Mouse (Mus musculus): ENCODE data around the gene Gtf2a1l. TPM values are rescaled to one million over a fixed set of nuclear protein-coding genes. Genes with fewer than 3 reads are reported as not detected.

Gtf2a1l gene
- polyA plus RNA-seq, 1 experiment from 2014 or later, result not detected

- Histone ChIP-seq H3K36me3 (ENCODE audit: control insufficient read depth, insufficient read depth, low read length) (no peaks in the 10 kb centered on the region), H3K9ac (replicated peaks; ENCODE audit: low read length) (no peak overlapping the region), H3K27ac (replicated peaks; ENCODE audit: low read depth, low read length) (peak overlapping the region; percentile 33; the same call in 1 of the 2 replicates), H3K27me3 (ENCODE audit: control insufficient read depth, insufficient read depth, low read length) (no peaks in the 10 kb centered on the region), H3K4me2 (ENCODE audit: low read length) (no peak overlapping the region), H3K9me3 (ENCODE audit: control insufficient read depth, low read length) (no peaks in the 10 kb centered on the region), H3K4me3 (replicated peaks; ENCODE audit: low read depth, low read length) (no peak overlapping the region), H3K4me1 (ENCODE audit: control insufficient read depth, insufficient read depth, low read length) (peaks cover 14% of the 10 kb centered on the region)
- peak; percentile 58 for DNase-seq
- peak; percentile 54; the same call in 1 of the 2 replicates for ATAC-seq (ENCODE audit: low FRiP score, low TSS enrichment)
- WGBS, result 48% methylated on average over 9 of the region's 10 CpGs
Measured at GRCm38 (mm10) chr17:88628676-88629380, 39.6 kb upstream of the Gtf2a1l start.

- Histone ChIP-seq H3K4me3 (replicated peaks; ENCODE audit: low read depth, low read length) (no peak overlapping the region), H3K36me3 (ENCODE audit: control insufficient read depth, insufficient read depth, low read length) (no peaks in the 10 kb centered on the region), H3K9me3 (ENCODE audit: control insufficient read depth, low read length) (no peaks in the 10 kb centered on the region), H3K27me3 (ENCODE audit: control insufficient read depth, insufficient read depth, low read length) (no peaks in the 10 kb centered on the region), H3K9ac (replicated peaks; ENCODE audit: low read length) (no peak overlapping the region), H3K4me1 (ENCODE audit: control insufficient read depth, insufficient read depth, low read length) (peaks cover 14% of the 10 kb centered on the region), H3K4me2 (ENCODE audit: low read length) (no peak overlapping the region), H3K27ac (replicated peaks; ENCODE audit: low read depth, low read length) (peak overlapping the region; percentile 33; the same call in 1 of the 2 replicates)
- WGBS, result 28% methylated on average over 4 of the region's 4 CpGs
- peak; percentile 49 for DNase-seq
- 0 out of 2 replicates have a peak, but pooled peaks have one; percentile 41 for ATAC-seq (ENCODE audit: low FRiP score, low TSS enrichment)
Measured at GRCm38 (mm10) chr17:88629381-88629759, 39.1 kb upstream of the Gtf2a1l start.

GRCm38 (mm10) chr17:88629931-88630553 lies 38.4 kb upstream of the Gtf2a1l start:
- H3K9me3 ChIP-seq (ENCODE audit: control insufficient read depth, low read length), result no peaks in the 10 kb centered on the region
- WGBS, result 11% methylated on average over 11 of the region's 11 CpGs
- peak overlapping the region; percentile 64 for H3K27ac ChIP-seq (replicated peaks; ENCODE audit: low read depth, low read length)
- H3K36me3 ChIP-seq (ENCODE audit: control insufficient read depth, insufficient read depth, low read length), result no peaks in the 10 kb centered on the region
- DNase-seq (peak; percentile 52), ATAC-seq (ENCODE audit: low FRiP score, low TSS enrichment) (peak; percentile 63)
- H3K4me2 ChIP-seq (ENCODE audit: low read length), result no peak overlapping the region
- no peak overlapping the region for H3K4me3 ChIP-seq (replicated peaks; ENCODE audit: low read depth, low read length)
- H3K9ac ChIP-seq (replicated peaks; ENCODE audit: low read length), result no peak overlapping the region
- H3K27me3 ChIP-seq (ENCODE audit: control insufficient read depth, insufficient read depth, low read length), result no peaks in the 10 kb centered on the region
- peaks cover 14% of the 10 kb centered on the region for H3K4me1 ChIP-seq (ENCODE audit: control insufficient read depth, insufficient read depth, low read length)

- Histone ChIP-seq H3K9me3 (ENCODE audit: control insufficient read depth, low read length) (no peaks in the 10 kb centered on the region), H3K36me3 (ENCODE audit: control insufficient read depth, insufficient read depth, low read length) (no peaks in the 10 kb centered on the region), H3K4me3 (replicated peaks; ENCODE audit: low read depth, low read length) (no peak overlapping the region), H3K9ac (replicated peaks; ENCODE audit: low read length) (no peak overlapping the region), H3K4me1 (ENCODE audit: control insufficient read depth, insufficient read depth, low read length) (peaks cover 14% of the 10 kb centered on the region), H3K27me3 (ENCODE audit: control insufficient read depth, insufficient read depth, low read length) (no peaks in the 10 kb centered on the region), H3K27ac (replicated peaks; ENCODE audit: low read depth, low read length) (peak overlapping the region; percentile 64), H3K4me2 (ENCODE audit: low read length) (no peak overlapping the region)
- no peak for ATAC-seq (ENCODE audit: low FRiP score, low TSS enrichment)
- WGBS, result 68% methylated on average over 3 of the region's 3 CpGs
- peak; percentile 39 for DNase-seq
Measured at GRCm38 (mm10) chr17:88630554-88630948, 37.9 kb upstream of the Gtf2a1l start.

GRCm38 (mm10) chr17:88632631-88633030 lies 35.8 kb upstream of the Gtf2a1l start:
- WGBS, result 94% methylated on average over 3 of the region's 3 CpGs
- H3K4me1 ChIP-seq (ENCODE audit: control insufficient read depth, insufficient read depth, low read length), result peaks cover 14% of the 10 kb centered on the region
- no peaks in the 10 kb centered on the region for H3K9me3 ChIP-seq (ENCODE audit: control insufficient read depth, low read length)
- H3K4me3 ChIP-seq (replicated peaks; ENCODE audit: low read depth, low read length), result no peak overlapping the region
- no peaks in the 10 kb centered on the region for H3K27me3 ChIP-seq (ENCODE audit: control insufficient read depth, insufficient read depth, low read length)
- no peak overlapping the region for H3K4me2 ChIP-seq (ENCODE audit: low read length)
- H3K36me3 ChIP-seq (ENCODE audit: control insufficient read depth, insufficient read depth, low read length), result no peaks in the 10 kb centered on the region
- no peak for DNase-seq
- no peak overlapping the region for H3K27ac ChIP-seq (replicated peaks; ENCODE audit: low read depth, low read length)
- H3K9ac ChIP-seq (replicated peaks; ENCODE audit: low read length), result no peak overlapping the region
- ATAC-seq (ENCODE audit: low FRiP score, low TSS enrichment), result no peak

- 86% methylated on average over 14 of the region's 14 CpGs for whole genome bisulfite sequencing
- H3K4me2 ChIP-seq (ENCODE audit: low read length), result no peak overlapping the region
- no peaks in the 10 kb centered on the region for H3K36me3 ChIP-seq (ENCODE audit: control insufficient read depth, insufficient read depth, low read length)
- no peak overlapping the region for H3K27ac ChIP-seq (replicated peaks; ENCODE audit: low read depth, low read length)
- H3K4me1 ChIP-seq (ENCODE audit: control insufficient read depth, insufficient read depth, low read length), result no peaks in the 10 kb centered on the region
- H3K9ac ChIP-seq (replicated peaks; ENCODE audit: low read length), result no peak overlapping the region
- H3K9me3 ChIP-seq (ENCODE audit: control insufficient read depth, low read length), result no peaks in the 10 kb centered on the region
- no peaks in the 10 kb centered on the region for H3K27me3 ChIP-seq (ENCODE audit: control insufficient read depth, insufficient read depth, low read length)
- no peak overlapping the region for H3K4me3 ChIP-seq (replicated peaks; ENCODE audit: low read depth, low read length)
- DNase-seq (no peak), ATAC-seq (ENCODE audit: low FRiP score, low TSS enrichment) (no peak)
Measured at GRCm38 (mm10) chr17:88636076-88636475, 32.4 kb upstream of the Gtf2a1l start.

- DNase-seq, result peak; percentile 22
- 51% methylated on average over 12 of the region's 12 CpGs for WGBS
- H3K9me3 ChIP-seq (ENCODE audit: control insufficient read depth, low read length), result no peaks in the 10 kb centered on the region
- no peak overlapping the region for H3K27ac ChIP-seq (replicated peaks; ENCODE audit: low read depth, low read length)
- no peak overlapping the region for H3K4me3 ChIP-seq (replicated peaks; ENCODE audit: low read depth, low read length)
- H3K4me1 ChIP-seq (ENCODE audit: control insufficient read depth, insufficient read depth, low read length), result no peaks in the 10 kb centered on the region
- no peak for ATAC-seq (ENCODE audit: low FRiP score, low TSS enrichment)
- no peak overlapping the region for H3K4me2 ChIP-seq (ENCODE audit: low read length)
- H3K9ac ChIP-seq (replicated peaks; ENCODE audit: low read length), result no peak overlapping the region
- no peaks in the 10 kb centered on the region for H3K27me3 ChIP-seq (ENCODE audit: control insufficient read depth, insufficient read depth, low read length)
- H3K36me3 ChIP-seq (ENCODE audit: control insufficient read depth, insufficient read depth, low read length), result no peaks in the 10 kb centered on the region
Measured at GRCm38 (mm10) chr17:88636587-88636986, 31.9 kb upstream of the Gtf2a1l start.

- Histone ChIP-seq H3K27me3 (ENCODE audit: control insufficient read depth, insufficient read depth, low read length) (no peaks in the 10 kb centered on the region), H3K4me1 (ENCODE audit: control insufficient read depth, insufficient read depth, low read length) (no peaks in the 10 kb centered on the region), H3K4me2 (ENCODE audit: low read length) (no peak overlapping the region), H3K27ac (replicated peaks; ENCODE audit: low read depth, low read length) (no peak overlapping the region), H3K36me3 (ENCODE audit: control insufficient read depth, insufficient read depth, low read length) (no peaks in the 10 kb centered on the region), H3K9ac (replicated peaks; ENCODE audit: low read length) (no peak overlapping the region), H3K4me3 (replicated peaks; ENCODE audit: low read depth, low read length) (no peak overlapping the region), H3K9me3 (ENCODE audit: control insufficient read depth, low read length) (no peaks in the 10 kb centered on the region)
- WGBS, result 29% methylated on average over 6 of the region's 6 CpGs
- no peak; the same call in 1 of the 2 replicates for ATAC-seq (ENCODE audit: low FRiP score, low TSS enrichment)
- peak; percentile 87 for DNase-seq
Measured at GRCm38 (mm10) chr17:88641012-88641411, 27.4 kb upstream of the Gtf2a1l start.

- no peaks in the 10 kb centered on the region for H3K36me3 ChIP-seq (ENCODE audit: control insufficient read depth, insufficient read depth, low read length)
- no peaks in the 10 kb centered on the region for H3K27me3 ChIP-seq (ENCODE audit: control insufficient read depth, insufficient read depth, low read length)
- DNase-seq, result no peak
- no peak overlapping the region for H3K9ac ChIP-seq (replicated peaks; ENCODE audit: low read length)
- H3K27ac ChIP-seq (replicated peaks; ENCODE audit: low read depth, low read length), result no peak overlapping the region
- no peaks in the 10 kb centered on the region for H3K9me3 ChIP-seq (ENCODE audit: control insufficient read depth, low read length)
- H3K4me1 ChIP-seq (ENCODE audit: control insufficient read depth, insufficient read depth, low read length), result no peaks in the 10 kb centered on the region
- 92% methylated on average over 8 of the region's 8 CpGs for WGBS
- H3K4me3 ChIP-seq (replicated peaks; ENCODE audit: low read depth, low read length), result no peak overlapping the region
- H3K4me2 ChIP-seq (ENCODE audit: low read length), result no peak overlapping the region
- ATAC-seq (ENCODE audit: low FRiP score, low TSS enrichment), result no peak
Measured at GRCm38 (mm10) chr17:88641836-88642235, 26.6 kb upstream of the Gtf2a1l start.
